Mouse (Mus musculus): ENCODE measurements at regions not wholly inside any gene's neighbourhood (a gene's known extent, or its start where the extent isn't known, plus 50 kb on each side); places are given as distances from the start of the nearest gene placed in this dataset.

DNA sequence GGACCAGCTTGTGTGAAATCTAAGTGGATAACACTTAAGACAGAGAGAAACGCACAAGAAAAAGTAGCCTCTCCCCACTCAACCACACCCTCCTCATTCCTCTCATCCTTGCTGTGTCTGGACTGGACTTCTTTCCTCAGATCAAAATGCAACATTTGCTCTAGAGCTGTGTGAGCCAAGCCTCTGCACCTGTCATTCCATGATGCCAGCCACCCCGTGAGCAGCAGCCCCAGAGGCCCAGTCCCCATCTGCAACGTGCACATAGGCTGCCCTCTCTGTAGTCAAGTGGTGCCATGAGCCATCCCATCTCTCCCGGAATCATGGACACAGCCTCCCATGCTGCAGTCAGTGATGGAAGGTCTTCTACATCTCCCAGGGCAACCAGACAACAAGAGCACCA is 55.1 kb upstream of the Gpc1 start:
- intact Hi-C loops (cut with DNase I) = no loop called here
- DNase-seq (ENCODE audit: low spot score in 2 of 2) = no peak

DNA sequence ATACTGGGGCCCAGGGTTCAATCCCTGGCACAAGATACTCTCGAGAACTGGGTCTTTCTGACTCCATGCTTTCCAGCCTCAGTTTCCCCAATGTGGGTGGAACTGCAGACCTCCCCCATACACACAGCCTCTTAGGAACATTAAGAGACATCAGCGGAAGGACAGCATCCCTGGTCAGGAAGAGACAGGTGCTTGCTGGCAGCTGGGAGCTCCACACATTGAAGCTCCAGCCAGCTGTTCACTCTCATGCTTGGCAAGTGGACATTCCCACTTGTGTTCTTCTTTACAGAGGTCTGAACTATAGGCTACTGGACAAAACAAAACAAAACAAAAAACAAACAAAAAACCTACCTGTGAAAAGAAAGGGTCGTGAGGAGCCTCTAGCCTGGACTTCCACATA is 55.5 kb upstream of the Gpc1 start:
- intact Hi-C loops (cut with DNase I) = no loop called here

GRCm38 (mm10) chr1:92774743-92775692 is 56.4 kb upstream of the Gpc1 start:
- no peak for DNase-seq (ENCODE audit: low spot score in 2 of 2)
- intact Hi-C loops (cut with DNase I) = no loop called here

More for the DNA sequence above, 55.5 kb upstream of the Gpc1 start:
- no peak for DNase-seq (ENCODE audit: low spot score in 2 of 2)

GRCm38 (mm10) chr1:92774006-92774405 is 57.4 kb upstream of the Gpc1 start:
- DNase-seq (ENCODE audit: low spot score in 2 of 2) = no peak
- intact Hi-C loops (cut with DNase I) = no loop called here

DNA sequence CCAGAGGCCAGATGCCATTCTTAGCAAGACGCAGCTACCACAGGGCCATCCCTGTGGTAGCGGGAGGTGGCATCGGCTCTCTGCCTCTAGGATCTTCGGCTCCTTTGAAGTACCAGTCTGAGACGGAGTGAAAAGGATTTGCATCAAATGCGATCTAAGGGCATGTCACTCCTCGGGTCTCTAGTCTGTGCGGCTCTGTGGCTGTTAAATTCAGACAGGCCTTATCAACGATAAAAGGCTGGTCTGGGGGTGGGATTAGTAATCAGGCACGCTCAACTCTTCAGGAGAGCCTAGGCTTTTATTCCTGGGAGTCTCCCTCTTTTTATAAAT is 58.7 kb upstream of the Gpc1 start:
- DNase-seq (ENCODE audit: low spot score in 2 of 2) = no peak
- intact Hi-C loops (cut with DNase I) = no loop called here

GRCm38 (mm10) chr1:92772101-92772783 is 59.2 kb upstream of the Gpc1 start:
- DNase-seq (ENCODE audit: low spot score in 2 of 2) = no peak
- intact Hi-C loops (cut with DNase I) = no loop called here

- no peak for DNase-seq (ENCODE audit: low spot score in 2 of 2)
- intact Hi-C loops (cut with DNase I) = no loop called here
Measured at GRCm38 (mm10) chr1:92769696-92770095, 61.7 kb upstream of the Gpc1 start.

GRCm38 (mm10) chr1:92769156-92769555 is 62.3 kb upstream of the Gpc1 start:
- intact Hi-C loops (cut with DNase I) = no loop called here
- no peak for DNase-seq (ENCODE audit: low spot score in 2 of 2)

GRCm38 (mm10) chr1:92766496-92766895 is 64.9 kb upstream of the Gpc1 start:
- DNase-seq (ENCODE audit: low spot score in 2 of 2) = no peak

DNA sequence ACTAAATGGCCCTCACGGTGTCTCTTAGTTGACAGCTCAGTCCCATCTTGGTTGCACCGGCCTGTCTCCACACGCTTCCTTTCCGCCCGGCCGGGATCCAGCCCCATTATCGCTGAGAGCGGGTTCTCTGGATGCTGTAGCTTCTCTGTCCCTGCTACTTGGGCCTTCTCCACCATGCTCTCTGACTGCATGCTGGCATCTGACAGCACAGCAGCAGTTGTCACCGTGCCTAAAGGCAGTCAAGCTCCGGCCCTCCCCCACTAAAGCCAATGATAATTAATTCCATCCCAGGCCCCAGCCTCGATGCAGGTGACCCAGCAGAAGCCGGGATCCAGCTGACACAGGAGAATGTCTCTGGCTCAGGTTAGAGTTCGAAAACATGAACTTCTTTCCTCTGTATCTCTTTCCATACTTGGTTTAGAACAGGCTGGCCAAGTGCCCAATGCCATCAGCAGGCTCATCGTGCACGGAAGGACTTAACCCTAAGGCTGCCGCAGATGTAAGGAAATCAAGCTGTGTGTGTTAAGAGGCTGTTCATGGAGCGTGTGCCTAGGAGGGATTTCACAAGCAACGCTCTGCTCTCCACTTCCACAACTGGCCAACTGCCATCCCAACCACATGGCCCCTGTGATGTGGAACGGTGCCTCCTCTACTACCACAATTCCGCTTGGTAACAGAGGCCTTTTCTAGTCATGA is 76.5 kb upstream of the Gpc1 start:
- DNase-seq (ENCODE audit: low spot score in 2 of 2) = no peak
- intact Hi-C loops (cut with DNase I) = no loop called here

More at GRCm38 (mm10) chr1:92766496-92766895, 64.9 kb upstream of the Gpc1 start:
- intact Hi-C loops (cut with DNase I) = no loop called here

- no peak for DNase-seq (ENCODE audit: low spot score in 2 of 2)
- intact Hi-C loops (cut with DNase I) = no loop called here
Measured at GRCm38 (mm10) chr1:92751700-92752136, 79.7 kb upstream of the Gpc1 start.

- intact Hi-C loops (cut with DNase I) = no loop called here
- DNase-seq (ENCODE audit: low spot score in 2 of 2) = no peak
Measured at GRCm38 (mm10) chr1:92749475-92749874, 82.0 kb upstream of the Gpc1 start.

- intact Hi-C loops (cut with DNase I) = no loop called here
- no peak for DNase-seq (ENCODE audit: low spot score in 2 of 2)
Measured at GRCm38 (mm10) chr1:92745284-92745683, 86.2 kb upstream of the Gpc1 start.

DNA sequence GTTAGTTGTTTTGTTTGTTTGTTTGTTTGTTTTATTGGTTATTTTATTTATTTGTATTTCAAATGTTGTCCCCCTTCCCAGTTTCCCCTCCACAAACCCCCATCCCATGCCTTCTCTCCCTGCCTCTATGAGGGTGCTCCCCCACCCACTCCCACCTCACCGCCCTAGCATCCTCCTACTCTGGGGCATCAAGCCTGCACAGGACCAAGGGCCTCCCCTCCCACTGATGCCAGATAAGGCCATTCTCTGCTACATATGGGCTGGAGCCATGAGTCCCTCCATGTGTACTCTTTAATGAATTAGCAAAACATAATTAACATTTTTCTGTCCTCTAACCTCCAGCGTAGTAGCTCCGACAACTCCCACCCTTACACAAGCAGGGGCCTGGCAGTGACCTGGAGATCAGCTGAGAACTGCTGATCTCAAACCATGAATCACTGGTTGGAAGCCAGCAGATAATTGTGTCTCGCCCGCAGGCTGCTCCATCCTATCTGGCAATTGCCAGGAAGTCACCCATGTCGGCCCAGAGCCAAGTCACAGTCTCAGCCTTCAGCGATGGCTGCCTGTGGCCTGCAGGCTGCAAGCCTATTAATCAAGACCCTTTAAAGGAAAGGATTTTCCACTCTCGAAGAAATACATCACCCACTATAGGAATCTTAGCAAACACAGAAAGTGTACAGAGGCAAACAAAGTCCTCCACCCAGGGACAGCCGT is 86.8 kb upstream of the Gpc1 start:
- intact Hi-C loops (cut with DNase I) = no loop called here
- DNase-seq (ENCODE audit: low spot score in 2 of 2) = no peak

DNA sequence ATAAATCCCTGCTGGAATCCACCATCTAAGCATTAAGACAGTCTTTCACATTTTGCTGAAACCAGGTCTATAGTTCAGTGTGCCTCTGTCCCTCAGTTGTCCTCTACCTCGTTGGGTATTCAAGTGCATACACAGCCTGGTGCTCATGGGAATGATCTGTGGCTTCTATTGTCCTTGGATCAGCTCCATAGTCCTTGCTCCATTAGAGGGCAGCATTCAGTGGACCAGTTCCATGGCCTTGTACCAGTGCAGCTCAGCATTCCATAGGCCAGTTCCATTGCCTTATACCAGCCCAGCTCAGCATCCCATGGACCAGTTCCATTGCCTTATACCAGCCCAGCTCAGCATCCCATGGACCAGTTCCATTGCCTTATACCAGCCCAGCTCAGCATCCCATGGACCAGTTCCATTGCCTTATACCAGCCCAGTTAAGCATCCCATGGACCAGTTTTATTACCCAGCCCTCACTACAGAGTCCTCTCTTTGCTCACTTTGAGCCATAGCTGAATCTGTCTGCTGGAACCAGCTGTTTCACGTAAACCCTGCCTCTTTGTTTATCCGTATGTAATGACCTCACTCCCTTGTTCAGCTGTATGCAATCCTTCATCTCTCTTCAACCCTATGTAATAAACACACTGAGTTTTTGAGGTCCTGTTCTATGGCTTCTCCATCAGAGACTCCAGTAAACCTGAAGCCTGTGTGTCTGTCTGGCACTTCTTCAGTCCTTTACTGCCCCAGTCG is 88.4 kb upstream of the Gpc1 start:
- DNase-seq (ENCODE audit: low spot score in 2 of 2) = no peak
- intact Hi-C loops (cut with DNase I) = no loop called here

GRCm38 (mm10) chr1:92742300-92742699 is 89.1 kb upstream of the Gpc1 start:
- DNase-seq (ENCODE audit: low spot score in 2 of 2) = no peak
- intact Hi-C loops (cut with DNase I) = no loop called here

- intact Hi-C loops (cut with DNase I) = no loop called here
- no peak for DNase-seq (ENCODE audit: low spot score in 2 of 2)
Measured at GRCm38 (mm10) chr1:92741047-92741446, 90.4 kb upstream of the Gpc1 start.

DNA sequence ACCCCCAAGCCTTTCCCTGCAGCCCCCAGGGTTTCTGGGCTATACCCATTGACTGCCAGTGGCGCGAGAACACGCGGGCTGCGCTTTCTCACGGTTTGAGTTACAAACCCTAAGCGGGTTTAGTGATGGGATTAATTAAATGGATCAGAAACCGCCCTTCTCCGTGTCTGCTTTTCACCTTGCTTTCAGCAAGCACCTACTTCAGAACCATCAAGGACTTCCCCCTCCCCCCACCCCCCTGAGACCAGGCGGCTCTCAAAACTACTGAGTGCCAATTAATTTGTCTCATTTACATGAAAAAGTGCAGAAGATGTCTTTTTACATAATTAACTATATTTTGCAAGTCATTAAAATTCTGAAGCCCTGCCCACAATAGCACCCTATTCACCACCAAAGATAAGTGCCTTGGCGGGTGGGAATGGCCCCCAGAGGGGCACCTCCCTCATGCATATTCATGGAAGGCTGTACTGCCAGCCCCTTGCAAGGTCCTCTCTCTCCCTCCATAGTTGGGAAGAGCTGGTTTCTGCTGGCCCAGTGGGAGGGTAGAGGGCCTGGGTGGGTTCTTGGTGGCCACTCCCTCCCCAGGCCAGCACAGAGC is 89.1 kb upstream of the Otos start:
- intact Hi-C loops (cut with DNase I) = no loop called here
- no peak for DNase-seq (ENCODE audit: low spot score in 2 of 2)

DNA sequence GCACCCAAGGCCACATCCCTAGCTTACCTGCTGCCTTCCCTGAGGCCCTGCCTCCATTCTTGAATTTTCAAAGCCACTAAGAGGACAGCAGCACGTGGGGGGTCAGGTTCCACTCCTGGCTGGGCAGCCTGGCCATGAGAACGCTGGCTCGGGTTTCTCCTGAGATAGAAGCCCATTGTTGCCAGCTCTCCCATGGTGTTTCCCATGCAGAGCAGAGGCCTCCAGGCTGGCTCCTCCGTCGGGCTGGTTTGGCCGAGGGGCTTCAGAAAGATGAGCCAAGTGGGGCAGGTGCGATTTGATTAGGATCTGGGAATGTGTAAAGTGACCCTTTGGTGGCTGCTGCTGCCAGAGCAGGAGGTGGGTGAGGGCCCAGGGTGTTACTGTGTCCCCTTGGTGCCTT is 87.8 kb upstream of the Otos start:
- DNase-seq (ENCODE audit: low spot score in 2 of 2) = no peak
- intact Hi-C loops (cut with DNase I) = no loop called here

All from left cerebral cortex, postnatal 36 days (tissue).